Mouse (Mus musculus): Measurements from ENCODE around the gene Prkar1a.
A peak's percentile ranks its signal among the peaks of the same experiment; 100 is the strongest.

Prkar1a gene

GRCm38 (mm10) chr11:109649206-109649605 lies at the start of gene Prkar1a:
Gene Prkar1a, plus strand, starts transcription at chr11:109649405.
- DNase-seq (ENCODE audit: low read depth): peak; percentile 50

DNA sequence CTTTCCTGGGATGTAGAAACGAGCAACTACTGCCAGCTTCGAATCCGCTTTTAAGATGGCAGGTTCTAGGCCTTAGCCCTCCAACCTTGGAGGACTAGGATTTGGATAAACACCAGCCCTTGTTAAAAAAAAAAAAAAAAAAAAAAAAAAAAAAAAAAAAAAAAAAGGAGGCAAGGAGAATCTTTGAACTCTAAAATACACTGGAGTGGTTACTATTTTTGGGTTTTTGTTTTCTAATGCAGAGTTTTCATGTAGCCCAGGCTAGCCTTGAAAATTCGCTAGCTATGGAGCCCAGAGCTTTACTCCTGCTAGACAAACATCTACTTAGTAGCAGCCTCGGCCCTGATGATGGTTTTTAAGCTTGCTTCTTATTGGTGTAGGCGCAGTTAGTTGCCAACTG lies 41.6 kb upstream of the Prkar1a start:
- no peak for DNase-seq (ENCODE audit: low read depth)

DNA sequence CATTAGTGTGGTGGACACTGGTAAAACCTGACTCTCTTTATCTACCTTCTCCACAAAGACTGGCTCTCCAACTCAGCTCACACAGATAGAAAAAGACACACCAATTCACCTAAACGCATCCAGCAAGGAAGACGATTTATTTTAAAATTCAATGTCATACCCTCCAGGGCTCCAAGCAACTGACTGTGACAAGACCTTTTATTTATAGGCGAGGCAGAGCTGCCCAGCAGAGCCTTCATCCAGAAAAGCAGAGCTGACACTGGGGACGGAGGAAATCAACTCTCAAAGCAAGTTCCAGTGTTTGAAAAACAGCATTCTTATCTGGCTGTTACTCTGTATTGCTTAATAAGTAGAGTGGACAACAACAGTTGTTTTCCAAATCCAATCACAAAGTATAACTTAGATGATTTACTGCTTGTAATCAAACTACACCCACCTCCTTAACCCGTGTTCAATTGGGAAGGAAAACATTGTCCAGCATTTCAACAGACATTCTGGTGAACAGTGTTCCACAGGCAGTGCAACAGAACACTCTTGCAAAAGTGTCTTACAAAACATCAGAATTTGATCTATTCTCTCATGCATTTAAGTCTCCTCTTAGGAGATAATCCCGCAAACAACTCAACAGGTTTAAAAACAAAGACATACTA lies 40.1 kb upstream of the Prkar1a start:
- DNase-seq (ENCODE audit: low read depth): no peak

DNA sequence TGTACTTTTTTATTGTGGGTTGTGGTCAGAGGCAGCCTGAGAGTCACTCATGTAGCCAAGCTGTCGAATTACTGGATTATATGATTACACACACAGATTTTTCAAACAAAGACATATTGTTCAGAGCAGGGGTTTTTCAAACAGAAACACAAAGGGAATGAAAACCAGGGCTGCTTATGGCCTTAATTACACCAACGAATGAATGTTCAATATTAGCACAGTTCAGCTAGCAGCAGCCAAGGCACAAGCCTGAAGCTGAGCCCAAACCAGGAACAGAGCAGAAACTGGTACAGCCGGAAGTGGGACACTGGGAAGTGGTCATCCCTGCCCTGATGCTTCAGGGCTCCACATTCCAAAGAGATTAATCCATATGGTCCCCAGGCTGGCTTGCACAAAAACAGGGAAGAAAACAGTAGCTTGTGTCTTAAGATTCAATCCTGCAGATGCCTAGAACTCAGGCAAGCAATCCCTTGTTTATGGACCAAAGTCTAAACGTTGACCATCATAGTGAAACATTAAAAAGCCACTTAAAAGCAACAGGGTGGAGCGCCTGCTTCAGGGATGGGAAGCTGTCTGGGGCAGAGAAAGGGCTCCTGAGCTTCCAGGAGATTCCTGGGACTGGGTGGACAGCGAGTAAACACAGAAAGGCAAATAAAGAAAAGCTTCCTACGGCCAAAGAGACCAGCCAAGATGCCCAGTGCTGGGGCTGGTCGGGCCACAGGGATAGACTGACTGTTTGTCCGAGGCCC lies 39.0 kb upstream of the Prkar1a start:
- no peak for DNase-seq (ENCODE audit: low read depth)

GRCm38 (mm10) chr11:109610795-109611302 lies 38.4 kb upstream of the Prkar1a start:
- DNase-seq (ENCODE audit: low read depth): no peak

- peak; percentile 96 for DNase-seq (ENCODE audit: low read depth)
Measured at GRCm38 (mm10) chr11:109611303-109612149, 37.7 kb upstream of the Prkar1a start, which contains the start of gene Wipi1. Gene Wipi1, minus strand, starts transcription at chr11:109611967.

DNA sequence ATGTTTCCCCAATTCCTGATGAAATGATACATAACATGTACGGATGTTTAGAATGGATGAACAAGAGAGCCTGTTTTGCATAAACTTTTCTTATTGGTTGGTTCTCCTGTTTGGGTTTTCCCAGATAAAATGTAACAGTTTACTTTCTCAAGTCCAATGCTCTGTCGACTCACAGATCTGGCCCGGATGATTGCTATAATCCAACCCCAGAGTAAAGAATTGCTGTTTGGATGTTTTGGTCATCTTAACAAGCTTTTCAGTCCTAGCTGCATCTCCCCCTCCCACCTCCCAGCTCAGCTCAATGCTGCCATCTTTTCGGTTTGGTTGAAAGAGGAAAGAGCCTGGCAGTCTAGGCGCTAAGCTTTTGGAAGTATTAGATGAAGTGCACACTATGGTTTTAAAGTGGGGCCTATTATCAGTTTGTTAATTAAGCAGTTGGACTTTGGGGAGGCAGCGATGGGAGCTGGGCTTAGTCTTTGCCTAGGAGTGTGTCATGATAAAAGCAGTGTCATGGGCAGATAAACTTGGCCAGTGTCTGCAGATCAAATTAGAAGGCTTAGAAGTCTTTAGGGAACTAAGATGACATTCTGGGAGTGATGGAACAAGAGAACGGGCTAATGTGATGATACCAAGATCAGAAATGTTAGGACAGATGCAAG lies 36.2 kb upstream of the Prkar1a start:
- DNase-seq (ENCODE audit: low read depth): no peak

GRCm38 (mm10) chr11:109615286-109615685 lies 33.9 kb upstream of the Prkar1a start:
- peak; percentile 40 for DNase-seq (ENCODE audit: low read depth)

DNA sequence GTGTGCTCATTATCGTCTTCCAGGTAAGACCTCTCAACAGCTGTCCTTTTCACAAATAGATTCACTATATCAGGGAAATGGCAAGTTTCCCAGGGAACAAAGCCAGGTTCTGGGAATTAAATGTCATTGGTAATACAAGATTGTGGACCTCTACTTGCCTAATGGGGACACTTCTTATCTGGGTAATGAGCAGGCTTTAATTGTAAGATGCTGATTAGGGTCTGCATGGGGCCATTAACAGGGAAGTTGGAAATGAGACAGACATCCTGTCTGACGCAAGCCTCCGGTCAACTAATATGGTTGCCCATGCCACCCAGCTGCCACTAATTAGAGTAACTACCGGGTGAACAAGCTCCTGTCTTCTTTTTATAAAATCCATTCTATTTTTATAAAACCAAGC lies 32.9 kb upstream of the Prkar1a start:
- DNase-seq (ENCODE audit: low read depth): no peak

GRCm38 (mm10) chr11:109616766-109617165 lies 32.4 kb upstream of the Prkar1a start:
- DNase-seq (ENCODE audit: low read depth): no peak

- peak; percentile 83 for DNase-seq (ENCODE audit: low read depth)
Measured at GRCm38 (mm10) chr11:109619055-109619454, 30.1 kb upstream of the Prkar1a start.

DNA sequence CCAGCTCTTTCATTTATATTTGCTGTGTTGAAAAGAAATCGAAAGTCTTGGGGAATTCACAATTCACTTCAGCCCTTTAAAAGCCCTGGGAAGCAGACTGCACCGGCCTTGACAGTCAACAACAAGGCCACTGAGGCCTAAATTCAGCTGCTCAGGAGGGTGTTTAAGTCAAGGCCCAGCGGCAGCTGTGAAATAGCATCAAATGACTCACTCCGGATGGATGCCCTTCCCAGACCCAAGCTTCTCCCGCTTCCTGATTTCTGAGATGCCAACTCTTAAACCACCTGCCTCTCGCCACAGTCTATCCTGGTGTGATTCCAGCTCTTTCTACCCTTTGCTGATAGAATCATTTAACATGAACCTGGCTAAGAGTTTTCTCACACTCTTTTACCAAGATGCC lies 28.8 kb upstream of the Prkar1a start:
- DNase-seq (ENCODE audit: low read depth): no peak

DNA sequence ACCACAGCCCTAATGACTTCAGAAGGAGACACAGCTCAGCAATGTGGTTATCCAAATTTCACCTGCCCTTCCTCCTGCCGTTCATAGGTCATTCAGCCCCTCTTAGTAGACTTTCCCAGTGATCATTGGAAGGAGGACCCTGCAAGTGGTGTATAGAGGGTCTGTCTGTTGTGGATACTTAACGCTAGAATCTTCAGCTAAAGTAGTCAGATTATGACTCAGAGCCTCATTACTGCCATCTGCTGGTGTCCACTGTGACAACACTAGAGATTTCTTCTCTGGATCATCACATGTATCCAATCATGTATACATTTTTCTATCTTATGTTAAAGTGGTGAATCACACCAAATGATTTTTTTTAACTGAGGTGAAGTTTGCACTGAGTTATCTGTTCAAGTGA lies 28.0 kb upstream of the Prkar1a start:
- peak; percentile 88 for DNase-seq (ENCODE audit: low read depth)

DNA sequence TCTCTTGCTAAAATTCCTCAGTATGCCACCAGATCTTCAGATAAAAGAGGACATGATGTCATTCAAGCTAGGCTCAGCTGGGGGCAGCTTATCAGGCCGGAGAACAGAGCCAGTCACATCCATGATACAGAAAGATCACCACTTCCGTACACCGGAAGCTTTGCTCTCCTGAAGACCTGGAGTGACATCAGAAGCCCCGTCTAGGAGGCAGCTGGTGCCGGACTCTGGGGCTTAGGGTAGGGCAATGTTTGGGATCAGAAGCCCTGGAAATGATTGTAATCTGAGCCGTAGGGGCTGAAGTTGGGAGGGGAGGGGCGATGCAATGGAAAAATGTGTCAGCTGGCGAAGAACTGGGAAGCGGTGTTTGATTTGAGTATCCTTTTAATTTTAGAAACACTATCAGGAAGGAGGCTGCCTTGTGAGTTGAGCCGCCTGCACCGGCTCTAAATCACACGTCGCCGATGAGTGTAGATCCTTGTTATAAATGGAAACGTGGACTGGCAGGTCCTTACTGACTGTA lies 26.6 kb upstream of the Prkar1a start:
- peak; percentile 42 for DNase-seq (ENCODE audit: low read depth)

- no peak for DNase-seq (ENCODE audit: low read depth)
Measured at GRCm38 (mm10) chr11:109623238-109623637, 26.0 kb upstream of the Prkar1a start.

- peak; percentile 63 for DNase-seq (ENCODE audit: low read depth)
Measured at GRCm38 (mm10) chr11:109627648-109628047, 21.6 kb upstream of the Prkar1a start.

- DNase-seq (ENCODE audit: low read depth): no peak
Measured at GRCm38 (mm10) chr11:109628099-109628498, 21.1 kb upstream of the Prkar1a start.

GRCm38 (mm10) chr11:109629021-109629521 lies 20.1 kb upstream of the Prkar1a start:
- no peak for DNase-seq (ENCODE audit: low read depth)

DNA sequence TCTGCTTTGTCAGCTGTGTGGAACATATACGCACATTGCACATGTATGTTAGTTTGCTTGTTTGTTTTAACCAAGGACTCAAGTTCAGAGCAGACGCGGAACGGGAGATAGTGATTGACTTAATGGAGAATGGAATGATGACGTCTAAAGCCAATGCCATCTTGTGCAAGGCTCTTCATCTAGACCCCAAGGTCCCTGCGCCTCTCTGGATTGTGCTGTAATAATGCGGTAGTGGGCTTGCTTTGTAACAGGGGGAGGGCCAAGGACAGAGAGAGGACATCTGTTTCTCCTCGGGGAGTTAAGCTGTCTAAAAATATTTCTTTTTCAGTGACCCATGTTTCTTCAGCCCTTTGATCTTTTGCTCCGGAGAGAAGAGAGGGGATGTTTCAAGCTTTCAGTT lies 14.3 kb upstream of the Prkar1a start:
- DNase-seq (ENCODE audit: low read depth): no peak

- DNase-seq (ENCODE audit: low read depth): no peak
Measured at GRCm38 (mm10) chr11:109635871-109636395, 13.3 kb upstream of the Prkar1a start.
